Comparison of ENCODE assay signal across 10 mouse cellular contexts in genomic region chr19:8725081-8725613, GRCm38 (mm10). TPM values are rescaled to one million over a fixed set of nuclear protein-coding genes. Genes with fewer than 3 reads are reported as not detected.
A peak's percentile ranks its signal among the peaks of the same experiment; 100 is the strongest.
DNase-seq lines count a peak whose midpoint lies in the region; ATAC-seq and TF ChIP-seq lines count a peak whose summit lies in the region.
"Had no signal": no experiment of that assay in that cellular context is flagged by ENCODE, and none has a peak within 500 bp of the region (broad histone marks: within the 10 kb centered on the region; RNA-seq: fewer than 3 reads in every experiment).

No protein-coding gene starts in this region.

- ATAC-seq in lung, embryonic 14.5 days (ENCODE audit: insufficient read depth), result no peak
- ATAC-seq in forebrain, embryonic 13.5 days, result no peak
- ATAC-seq in limb, embryonic 15.5 days (ENCODE audit: insufficient number of reproducible peaks, low FRiP score, low TSS enrichment, low read depth), result no peak
- no peak for ATAC-seq in stomach, embryonic 16.5 days (ENCODE audit: insufficient read depth, low FRiP score)

- peak overlapping the region; percentile 74 for H3K4me3 ChIP-seq in lung, embryonic 14.5 days (ENCODE audit: low read depth, low read length)
- H3K4me3 ChIP-seq in forebrain, embryonic 13.5 days, result peak overlapping the region; percentile 68
- peak overlapping the region; percentile 75 for H3K4me3 ChIP-seq in limb, embryonic 15.5 days
- peak overlapping the region; percentile 97 for H3K4me3 ChIP-seq in stomach, embryonic 16.5 days (replicated peaks; ENCODE audit: low read length)
- H3K4me3 ChIP-seq in left cerebral cortex, adult 2 months, result no peak overlapping the region

- WGBS in lung, embryonic 14.5 days, result 38% methylated on average over 4 of the region's 4 CpGs
- WGBS in forebrain, embryonic 13.5 days, result 53% methylated on average over 4 of the region's 4 CpGs
- WGBS in limb, embryonic 15.5 days, result 42% methylated on average over 4 of the region's 4 CpGs
- 32% methylated on average over 4 of the region's 4 CpGs for WGBS in stomach, embryonic 16.5 days

- H3K27ac ChIP-seq in lung, embryonic 14.5 days (ENCODE audit: low read depth), result peak overlapping the region; percentile 97; the same call in 1 of the 2 replicates
- no peak overlapping the region; the same call in 1 of the 2 replicates for H3K27ac ChIP-seq in forebrain, embryonic 13.5 days
- no peak overlapping the region; the same call in 1 of the 2 replicates for H3K27ac ChIP-seq in limb, embryonic 15.5 days
- peak overlapping the region; percentile 95 for H3K27ac ChIP-seq in stomach, embryonic 16.5 days (ENCODE audit: low read length)
- no peak overlapping the region for H3K27ac ChIP-seq in left cerebral cortex, adult 2 months

- no peak for TF ChIP-seq CTCF in lung, embryonic 14.5 days (IDR thresholded peaks at IDR 0.05; ENCODE audit: low read depth)
- TF ChIP-seq CTCF in left cerebral cortex, adult 2 months (IDR thresholded peaks at IDR 0.05), result no peak

- intact Hi-C loops in left cerebral cortex, adult 2 months (cut with DNase I), result no loop called here

- H3K27me3 ChIP-seq in lung, embryonic 14.5 days (ENCODE audit: insufficient read depth, low read length), result no peaks in the 10 kb centered on the region
- H3K27me3 ChIP-seq in forebrain, embryonic 13.5 days, result no peaks in the 10 kb centered on the region
- H3K27me3 ChIP-seq in limb, embryonic 15.5 days, result no peaks in the 10 kb centered on the region
- H3K27me3 ChIP-seq in stomach, embryonic 16.5 days (ENCODE audit: control insufficient read depth, insufficient read depth, low read length), result no peaks in the 10 kb centered on the region

- peak overlapping the region; percentile 97 for H3K4me2 ChIP-seq in lung, embryonic 14.5 days
- peak overlapping the region; percentile 88 for H3K4me2 ChIP-seq in forebrain, embryonic 13.5 days
- H3K4me2 ChIP-seq in limb, embryonic 15.5 days, result peak overlapping the region; percentile 52
- peak overlapping the region; percentile 85 for H3K4me2 ChIP-seq in stomach, embryonic 16.5 days (ENCODE audit: low read depth, low read length)

- peaks cover 32% of the 10 kb centered on the region for H3K36me3 ChIP-seq in lung, embryonic 14.5 days (ENCODE audit: insufficient read depth)
- H3K36me3 ChIP-seq in forebrain, embryonic 13.5 days (ENCODE audit: poor library complexity, severe bottlenecking), result peaks cover 28% of the 10 kb centered on the region
- peaks cover 23% of the 10 kb centered on the region for H3K36me3 ChIP-seq in limb, embryonic 15.5 days
- H3K36me3 ChIP-seq in stomach, embryonic 16.5 days (ENCODE audit: control insufficient read depth, insufficient read depth, low read length), result peaks cover 26% of the 10 kb centered on the region

- DNase-seq in lung, embryonic 14.5 days, result no peak
- no peak for DNase-seq in lung, postnatal 10 days
- no peak for DNase-seq in embryo, embryonic 10.5 days (ENCODE audit: low spot score)
- DNase-seq in left cerebral cortex, adult 2 months (ENCODE audit: extremely low spot score in 1 of 2, low spot score in 2 of 2), result no peak
- DNase-seq in cerebellum, adult 11-12 months, result no peak
- DNase-seq: cerebellum, adult 8-10 months; kidney, adult 11 months had no signal

- peaks cover 12% of the 10 kb centered on the region; the same call in 1 of the 2 replicates for H3K4me1 ChIP-seq in lung, embryonic 14.5 days (ENCODE audit: insufficient read depth)
- H3K4me1 ChIP-seq in forebrain, embryonic 13.5 days, result peaks cover 41% of the 10 kb centered on the region
- peaks cover 29% of the 10 kb centered on the region for H3K4me1 ChIP-seq in limb, embryonic 15.5 days
- H3K4me1 ChIP-seq in stomach, embryonic 16.5 days (ENCODE audit: control insufficient read depth, insufficient read depth, low read length), result peaks cover 23% of the 10 kb centered on the region

- no peaks in the 10 kb centered on the region for H3K9me3 ChIP-seq in lung, embryonic 14.5 days (ENCODE audit: low read depth, low read length)
- no peaks in the 10 kb centered on the region for H3K9me3 ChIP-seq in forebrain, embryonic 13.5 days (replicated peaks)
- H3K9me3 ChIP-seq in limb, embryonic 15.5 days, result no peaks in the 10 kb centered on the region
- no peaks in the 10 kb centered on the region for H3K9me3 ChIP-seq in stomach, embryonic 16.5 days (replicated peaks; ENCODE audit: control insufficient read depth, low read length)

- peak overlapping the region; percentile 98 for H3K9ac ChIP-seq in lung, embryonic 14.5 days
- peak overlapping the region; percentile 93 for H3K9ac ChIP-seq in forebrain, embryonic 13.5 days
- no peak overlapping the region for H3K9ac ChIP-seq in limb, embryonic 15.5 days
- H3K9ac ChIP-seq in stomach, embryonic 16.5 days (ENCODE audit: low read length), result peak overlapping the region; percentile 97

RNA-seq across cellular contexts. Expression of gene Slc3a2, which starts 2.0 kb away (rescaled TPM):
- 85.0 and 89.1 TPM in 2 replicates for polyA plus RNA-seq in lung, embryonic 14.5 days (2014; fragmentation: Nextera tagmentation; extraction: Ambion mirVana)
- polyA plus RNA-seq in forebrain, embryonic 13.5 days (2015; fragmentation: Nextera tagmentation; extraction: Ambion mirVana), result 135 and 143 TPM in 2 replicates
- polyA plus RNA-seq in limb, embryonic 15.5 days (2015; fragmentation: Nextera tagmentation; extraction: Ambion mirVana), result 118 and 148 TPM in 2 replicates
- polyA plus RNA-seq in stomach, embryonic 16.5 days (2015; fragmentation: Nextera tagmentation; extraction: Ambion mirVana), result 111 and 116 TPM in 2 replicates
- total RNA-seq in left cerebral cortex, adult 2 months (2021), result 100 to 1,000 TPM; 144 to 154 TPM

RNA-seq across cellular contexts. Expression of gene Wdr74, which starts 10.5 kb away (rescaled TPM):
- polyA plus RNA-seq in lung, embryonic 14.5 days (2014; fragmentation: Nextera tagmentation; extraction: Ambion mirVana), result 83.4 and 88.0 TPM in 2 replicates
- 92.0 and 97.4 TPM in 2 replicates for polyA plus RNA-seq in forebrain, embryonic 13.5 days (2015; fragmentation: Nextera tagmentation; extraction: Ambion mirVana)
- polyA plus RNA-seq in limb, embryonic 15.5 days (2015; fragmentation: Nextera tagmentation; extraction: Ambion mirVana), result 93.8 and 96.0 TPM in 2 replicates
- 83.0 and 83.5 TPM in 2 replicates for polyA plus RNA-seq in stomach, embryonic 16.5 days (2015; fragmentation: Nextera tagmentation; extraction: Ambion mirVana)
- 10 to 100 TPM; 48.5 to 53.1 TPM for total RNA-seq in left cerebral cortex, adult 2 months (2021)

RNA-seq across cellular contexts. Expression of gene 1700092M07Rik, which starts 15.4 kb away (rescaled TPM):
- 1.2 and 2.3 TPM in 2 replicates for polyA plus RNA-seq in lung, embryonic 14.5 days (2014; fragmentation: Nextera tagmentation; extraction: Ambion mirVana)
- polyA plus RNA-seq in forebrain, embryonic 13.5 days (2015; fragmentation: Nextera tagmentation; extraction: Ambion mirVana), result 1.9 and 3.7 TPM in 2 replicates
- polyA plus RNA-seq in limb, embryonic 15.5 days (2015; fragmentation: Nextera tagmentation; extraction: Ambion mirVana), result 1.7 and 2.3 TPM in 2 replicates
- polyA plus RNA-seq in stomach, embryonic 16.5 days (2015; fragmentation: Nextera tagmentation; extraction: Ambion mirVana), result 1.1 and 2.1 TPM in 2 replicates
- total RNA-seq in left cerebral cortex, adult 2 months (2021), result 1 to 10 TPM; 1.4 to 1.8 TPM

RNA-seq across cellular contexts. Expression of gene Stx5a, which starts 16.1 kb away (rescaled TPM):
- polyA plus RNA-seq in lung, embryonic 14.5 days (2014; fragmentation: Nextera tagmentation; extraction: Ambion mirVana), result 122 and 126 TPM in 2 replicates
- polyA plus RNA-seq in forebrain, embryonic 13.5 days (2015; fragmentation: Nextera tagmentation; extraction: Ambion mirVana), result 117 and 118 TPM in 2 replicates
- polyA plus RNA-seq in limb, embryonic 15.5 days (2015; fragmentation: Nextera tagmentation; extraction: Ambion mirVana), result 185 and 189 TPM in 2 replicates
- polyA plus RNA-seq in stomach, embryonic 16.5 days (2015; fragmentation: Nextera tagmentation; extraction: Ambion mirVana), result 146 and 148 TPM in 2 replicates
- total RNA-seq in left cerebral cortex, adult 2 months (2021), result 10 to 100 TPM; 71.2 to 77.9 TPM

RNA-seq across cellular contexts. Expression of gene Nxf1, which starts 31.7 kb away (rescaled TPM):
- polyA plus RNA-seq in lung, embryonic 14.5 days (2014; fragmentation: Nextera tagmentation; extraction: Ambion mirVana), result 195 and 197 TPM in 2 replicates
- 194 and 211 TPM in 2 replicates for polyA plus RNA-seq in forebrain, embryonic 13.5 days (2015; fragmentation: Nextera tagmentation; extraction: Ambion mirVana)
- polyA plus RNA-seq in limb, embryonic 15.5 days (2015; fragmentation: Nextera tagmentation; extraction: Ambion mirVana), result 171 and 188 TPM in 2 replicates
- 150 and 165 TPM in 2 replicates for polyA plus RNA-seq in stomach, embryonic 16.5 days (2015; fragmentation: Nextera tagmentation; extraction: Ambion mirVana)
- 10 to 100 TPM; 90.2 to 98.8 TPM for total RNA-seq in left cerebral cortex, adult 2 months (2021)

Comparison
In these comparisons a context has a peak if more than half of its experiments do, and no peak if none do; other contexts are left out.
1. H3K27ac ChIP-seq: peak in lung, embryonic 14.5 days (single experiment) and stomach, embryonic 16.5 days (single experiment); none in forebrain, embryonic 13.5 days (single experiment), limb, embryonic 15.5 days (single experiment) and left cerebral cortex, adult 2 months (single experiment).
2. Peak in every context shown above with its lines, with median percentiles within 50 percentile points of each other: H3K4me2 ChIP-seq.